8 mouse cellular contexts compared by ENCODE assay signal in genomic region chr16:62562051-62562450, GRCm38 (mm10).
DNase-seq lines count a peak whose midpoint lies in the region; ATAC-seq lines count a peak whose summit lies in the region.

No protein-coding gene starts in this region.

- H3K27ac ChIP-seq in forebrain, embryonic 13.5 days = no peak overlapping the region
- H3K27ac ChIP-seq in forebrain, embryonic 12.5 days = no peak overlapping the region
- H3K27ac ChIP-seq in hindbrain, embryonic 11.5 days (ENCODE audit: low read depth, low read length) = no peak overlapping the region

- no peak overlapping the region for H3K4me3 ChIP-seq in forebrain, embryonic 13.5 days
- H3K4me3 ChIP-seq in forebrain, embryonic 12.5 days (replicated peaks) = no peak overlapping the region
- no peak overlapping the region for H3K4me3 ChIP-seq in hindbrain, embryonic 11.5 days (ENCODE audit: low read depth, low read length)

- peak; percentile 80 for ATAC-seq in forebrain, embryonic 13.5 days
- ATAC-seq in forebrain, embryonic 12.5 days (ENCODE audit: low FRiP score) = no peak
- peak; percentile 63; the same call in 1 of the 2 replicates for ATAC-seq in hindbrain, embryonic 11.5 days (ENCODE audit: low FRiP score)

- WGBS in forebrain, embryonic 13.5 days = 46% methylated on average over 4 of the region's 4 CpGs
- 51% methylated on average over 4 of the region's 4 CpGs for WGBS in forebrain, embryonic 12.5 days
- 44% methylated on average over 4 of the region's 4 CpGs for WGBS in hindbrain, embryonic 11.5 days

- no peaks in the 10 kb centered on the region for H3K9me3 ChIP-seq in forebrain, embryonic 13.5 days (replicated peaks)
- no peaks in the 10 kb centered on the region for H3K9me3 ChIP-seq in forebrain, embryonic 12.5 days
- no peaks in the 10 kb centered on the region for H3K9me3 ChIP-seq in hindbrain, embryonic 11.5 days (ENCODE audit: control insufficient read depth, low read length)

- H3K9ac ChIP-seq in forebrain, embryonic 13.5 days = no peak overlapping the region
- H3K9ac ChIP-seq in forebrain, embryonic 12.5 days = no peak overlapping the region
- H3K9ac ChIP-seq in hindbrain, embryonic 11.5 days (ENCODE audit: low read depth, low read length) = no peak overlapping the region

- DNase-seq in 3T3-L1 (ENCODE audit: low read depth, low spot score) = peak; percentile 68
- DNase-seq in adrenal gland, postnatal 25 days = peak; percentile 27
- DNase-seq in hindbrain, embryonic 11.5 days (ENCODE audit: low spot score) = peak; percentile 63
- DNase-seq in left cerebral cortex, adult 18-20 months (ENCODE audit: low spot score in 2 of 2) = peak; percentile 49 to 65
- DNase-seq in right cerebral cortex, adult 2 months (ENCODE audit: low spot score in 2 of 2) = peak; percentile 65 to 66
- DNase-seq in spleen, postnatal 10 days (ENCODE audit: low spot score in 2 of 2) = no peak

- H3K4me2 ChIP-seq in forebrain, embryonic 13.5 days = no peak overlapping the region
- no peak overlapping the region for H3K4me2 ChIP-seq in forebrain, embryonic 12.5 days
- no peak overlapping the region for H3K4me2 ChIP-seq in hindbrain, embryonic 11.5 days (replicated peaks; ENCODE audit: low read depth, low read length)

- H3K27me3 ChIP-seq in forebrain, embryonic 13.5 days = no peaks in the 10 kb centered on the region
- H3K27me3 ChIP-seq in forebrain, embryonic 12.5 days = no peaks in the 10 kb centered on the region
- H3K27me3 ChIP-seq in hindbrain, embryonic 11.5 days (ENCODE audit: control insufficient read depth, insufficient read depth, low read length) = no peaks in the 10 kb centered on the region

- no peaks in the 10 kb centered on the region for H3K4me1 ChIP-seq in forebrain, embryonic 13.5 days
- H3K4me1 ChIP-seq in forebrain, embryonic 12.5 days = no peaks in the 10 kb centered on the region
- H3K4me1 ChIP-seq in hindbrain, embryonic 11.5 days (replicated peaks; ENCODE audit: control insufficient read depth, insufficient read depth, low read length) = no peaks in the 10 kb centered on the region

- no peaks in the 10 kb centered on the region for H3K36me3 ChIP-seq in forebrain, embryonic 13.5 days (ENCODE audit: poor library complexity, severe bottlenecking)
- H3K36me3 ChIP-seq in forebrain, embryonic 12.5 days (replicated peaks) = no peaks in the 10 kb centered on the region
- H3K36me3 ChIP-seq in hindbrain, embryonic 11.5 days (ENCODE audit: control insufficient read depth, insufficient read depth, low read length) = no peaks in the 10 kb centered on the region

Comparison
In these comparisons a context has a peak if more than half of its experiments do, and no peak if none do; other contexts are left out.
1. DNase-seq: peak in 3T3-L1 (single experiment), adrenal gland, postnatal 25 days (single experiment), hindbrain, embryonic 11.5 days (single experiment), left cerebral cortex, adult 18-20 months (2 of 2) and right cerebral cortex, adult 2 months (2 of 2); none in spleen, postnatal 10 days (0 of 2).